Mouse (Mus musculus) embryonic facial prominence, embryonic 13.5 days (tissue): Measurements from ENCODE around the gene Nbdy. TPM values are rescaled to one million over a fixed set of nuclear protein-coding genes. Genes with fewer than 3 reads are reported as not detected.

ENCODE experiments used
- polyA plus RNA-seq: library from polyadenylated mRNA; unstranded; fragments of >200 nt; fragmentation: Nextera tagmentation; extraction: Ambion mirVana; gene quantifications from 2 replicates; pipeline ENCODE4 v1.2.1, GENCODE M21; 2015

Nbdy gene
- polyA plus RNA-seq, 1 experiment from 2014 or later = 133 TPM

Other genes starting within 250 kb of the Nbdy start
- gene Ubqln2, start 225.4 kb upstream of the Nbdy start, polyA plus RNA-seq = 24.2 and 26.7 TPM in 2 replicates
- gene Cypt3, start 165.0 kb upstream of the Nbdy start, polyA plus RNA-seq = not detected in 2 replicates
- gene Kctd12b, start 27.2 kb upstream of the Nbdy start, polyA plus RNA-seq = 10.4 and 11.6 TPM in 2 replicates
- 43.7 and 49.6 TPM in 2 replicates for gene Spin2c, start 108.6 kb downstream of the Nbdy start, polyA plus RNA-seq